Mouse (Mus musculus) heart, postnatal 4 days (tissue): ENCODE measurements around the gene Mcm2. TPM values are rescaled to one million over a fixed set of nuclear protein-coding genes. Genes with fewer than 3 reads are reported as not detected.

ENCODE experiments used
- DNase-seq: peaks from one replicate; pipeline ENCODE4 v3.0.0; 2021
- total RNA-seq, 2 experiments: library from RNA; stranded (reverse); gene quantifications; 2 replicates each; pipeline ENCODE4 v1.2.3; 2021

The Mcm2 gene
- total RNA-seq: 100 to 1,000 TPM in 1 of 2 experiments, 10 to 100 TPM in 1; 86.1 to 103 TPM

- peak; percentile 97 for DNase-seq
These were observed at the start of gene Mcm2 for GRCm38 (mm10) chr6:88898534-88899048. TSS of gene Mcm2 (minus strand) at chr6:88898780.

GRCm38 (mm10) chr6:88947771-88948170 lies 49.2 kb upstream of the Mcm2 start:
- no peak for DNase-seq

GRCm38 (mm10) chr6:88946442-88946841 lies 47.9 kb upstream of the Mcm2 start:
- DNase-seq: no peak

- no peak for DNase-seq
These were observed 45.1 kb upstream of the Mcm2 start for GRCm38 (mm10) chr6:88943666-88944065.

GRCm38 (mm10) chr6:88942595-88942994 lies 44.0 kb upstream of the Mcm2 start:
- no peak for DNase-seq

- DNase-seq: peak; percentile 67
These were observed 43.0 kb upstream of the Mcm2 start for GRCm38 (mm10) chr6:88941628-88942027.

GRCm38 (mm10) chr6:88940090-88940916 lies 41.7 kb upstream of the Mcm2 start:
- no peak for DNase-seq

- DNase-seq: peak; percentile 51
These were observed 40.9 kb upstream of the Mcm2 start for GRCm38 (mm10) chr6:88939281-88940089.

- no peak for DNase-seq
These were observed 40.1 kb upstream of the Mcm2 start for GRCm38 (mm10) chr6:88938664-88939055.

- peak; percentile 4 for DNase-seq
These were observed 39.5 kb upstream of the Mcm2 start for GRCm38 (mm10) chr6:88937971-88938663.

- peak; percentile 17 for DNase-seq
These were observed 38.6 kb upstream of the Mcm2 start for GRCm38 (mm10) chr6:88937214-88937549.

- no peak for DNase-seq
These were observed 38.0 kb upstream of the Mcm2 start for GRCm38 (mm10) chr6:88936342-88937213.

- DNase-seq: peak; percentile 72
These were observed 37.2 kb upstream of the Mcm2 start for GRCm38 (mm10) chr6:88935735-88936276.

GRCm38 (mm10) chr6:88934816-88935215 lies 36.2 kb upstream of the Mcm2 start:
- no peak for DNase-seq

- DNase-seq: peak; percentile 7
These were observed 35.6 kb upstream of the Mcm2 start for GRCm38 (mm10) chr6:88934132-88934531.

- no peak for DNase-seq
These were observed 32.9 kb upstream of the Mcm2 start for GRCm38 (mm10) chr6:88931449-88931848.

- no peak for DNase-seq
These were observed 31.5 kb upstream of the Mcm2 start for GRCm38 (mm10) chr6:88930049-88930448.

- no peak for DNase-seq
These were observed 30.9 kb upstream of the Mcm2 start for GRCm38 (mm10) chr6:88929451-88929850.

GRCm38 (mm10) chr6:88928576-88928975 lies 30.0 kb upstream of the Mcm2 start:
- no peak for DNase-seq

- no peak for DNase-seq
These were observed 29.4 kb upstream of the Mcm2 start for GRCm38 (mm10) chr6:88928026-88928425.

- peak; percentile 86 for DNase-seq
These were observed 29.0 kb upstream of the Mcm2 start for GRCm38 (mm10) chr6:88927595-88927994.
